ENCODE assay signal across 8 mouse cellular contexts in genomic region chr9:63757462-63757772, GRCm38 (mm10). TPM values are rescaled to one million over a fixed set of nuclear protein-coding genes. Genes with fewer than 3 reads are reported as not detected.
DNase-seq lines count a peak whose midpoint lies in the region; ATAC-seq and TF ChIP-seq lines count a peak whose summit lies in the region.

No protein-coding gene starts in this region.

- H3K9ac ChIP-seq in kidney, postnatal 0 days (ENCODE audit: low read depth, low read length) = peak overlapping the region; percentile 81
- H3K9ac ChIP-seq in hindbrain, embryonic 15.5 days = peak overlapping the region; percentile 64
- H3K9ac ChIP-seq in midbrain, postnatal 0 days (replicated peaks; ENCODE audit: low read length, poor library complexity, severe bottlenecking) = peak overlapping the region; percentile 58

- ATAC-seq in kidney, postnatal 0 days (replicated peaks; ENCODE audit: low FRiP score, low read depth) = no peak
- 0 out of 2 replicates have a peak, but pooled peaks have one; percentile 20 for ATAC-seq in hindbrain, embryonic 15.5 days (ENCODE audit: low FRiP score, low read depth)
- 0 out of 2 replicates have a peak, but pooled peaks have one; percentile 4 for ATAC-seq in midbrain, postnatal 0 days (ENCODE audit: low FRiP score)

- TF ChIP-seq CTCF in kidney, postnatal 0 days (IDR thresholded peaks at IDR 0.05; ENCODE audit: low read depth) = no peak
- no peak for TF ChIP-seq CTCF in brain, embryonic 14.5 days (IDR thresholded peaks at IDR 0.05; ENCODE audit: borderline replicate concordance, extremely low read depth, insufficient read depth, insufficient read length)
- no peak for TF ChIP-seq CTCF in midbrain, postnatal 0 days (IDR thresholded peaks at IDR 0.05)

- peaks cover 45% of the 10 kb centered on the region for H3K4me1 ChIP-seq in kidney, postnatal 0 days (replicated peaks; ENCODE audit: insufficient read depth, low read length)
- H3K4me1 ChIP-seq in hindbrain, embryonic 15.5 days (replicated peaks) = peaks cover 59% of the 10 kb centered on the region
- peaks cover 9% of the 10 kb centered on the region for H3K4me1 ChIP-seq in midbrain, postnatal 0 days (ENCODE audit: insufficient read depth, low read length)

- intact Hi-C loops in gastrocnemius, postnatal 36 days (cut with DNase I) = loop anchor here (2.0 kb wide), 1 partner anchor 93 kb away; no protein-coding TSS in a partner anchor
- intact Hi-C loops in left cerebral cortex, postnatal 14 days (cut with DNase I) = loop anchor here (5.0 kb wide), 1 partner anchor 100 kb away; no protein-coding TSS in a partner anchor

- TF ChIP-seq POLR2A in brain, embryonic 14.5 days (IDR thresholded peaks at IDR 0.05; ENCODE audit: borderline replicate concordance, extremely low read depth, insufficient read depth, insufficient read length, poor library complexity, severe bottlenecking) = no peak

- DNase-seq in kidney, postnatal 0 days (ENCODE audit: low spot score) = peak; percentile 59
- no peak for DNase-seq in kidney, adult 9 months
- DNase-seq in brain, embryonic 14.5 days (ENCODE audit: low read depth) = peak; percentile 54
- no peak for DNase-seq in midbrain, postnatal 0 days (ENCODE audit: low spot score)
- no peak for DNase-seq in urinary bladder, postnatal 4 days (ENCODE audit: low spot score in 2 of 2)
- DNase-seq in gastrocnemius, postnatal 36 days = no peak
- no peak for DNase-seq in left cerebral cortex, postnatal 14 days (ENCODE audit: low spot score in 2 of 2)

- peak overlapping the region; percentile 88 for H3K4me2 ChIP-seq in kidney, postnatal 0 days (ENCODE audit: low read length)
- peak overlapping the region; percentile 100 for H3K4me2 ChIP-seq in hindbrain, embryonic 15.5 days
- peak overlapping the region; percentile 99 for H3K4me2 ChIP-seq in midbrain, postnatal 0 days (ENCODE audit: low read depth, low read length, poor library complexity, severe bottlenecking)

- H3K9me3 ChIP-seq in kidney, postnatal 0 days (replicated peaks; ENCODE audit: low read length) = no peaks in the 10 kb centered on the region
- H3K9me3 ChIP-seq in hindbrain, embryonic 15.5 days = no peaks in the 10 kb centered on the region
- H3K9me3 ChIP-seq in midbrain, postnatal 0 days (ENCODE audit: low read length) = no peaks in the 10 kb centered on the region

- no peaks in the 10 kb centered on the region for H3K27me3 ChIP-seq in kidney, postnatal 0 days (ENCODE audit: insufficient read depth, low read length)
- H3K27me3 ChIP-seq in hindbrain, embryonic 15.5 days = 0 out of 2 replicates have a peak, but pooled peaks cover 2% of the 10 kb centered on the region
- no peaks in the 10 kb centered on the region for H3K27me3 ChIP-seq in midbrain, postnatal 0 days (ENCODE audit: insufficient read depth, low read length)

- peak overlapping the region; percentile 98 for H3K27ac ChIP-seq in kidney, postnatal 0 days
- H3K27ac ChIP-seq in hindbrain, embryonic 15.5 days (replicated peaks) = peak overlapping the region; percentile 81
- peak overlapping the region; percentile 78 for H3K27ac ChIP-seq in midbrain, postnatal 0 days (ENCODE audit: low read depth, low read length)

- peak overlapping the region; percentile 87 for H3K4me3 ChIP-seq in kidney, postnatal 0 days (replicated peaks; ENCODE audit: low read depth, low read length)
- peak overlapping the region; percentile 73 for H3K4me3 ChIP-seq in hindbrain, embryonic 15.5 days
- peak overlapping the region; percentile 69 for H3K4me3 ChIP-seq in midbrain, postnatal 0 days (ENCODE audit: low read depth, low read length)

- 0% methylated on average over 25 of the region's 26 CpGs for WGBS in kidney, postnatal 0 days
- under 1% methylated on average over 26 of the region's 26 CpGs for WGBS in hindbrain, embryonic 15.5 days
- WGBS in midbrain, postnatal 0 days = under 1% methylated on average over 18 of the region's 26 CpGs

- H3K36me3 ChIP-seq in kidney, postnatal 0 days (ENCODE audit: insufficient read depth, low read length) = no peaks in the 10 kb centered on the region
- H3K36me3 ChIP-seq in hindbrain, embryonic 15.5 days = no peaks in the 10 kb centered on the region
- H3K36me3 ChIP-seq in midbrain, postnatal 0 days (ENCODE audit: insufficient read depth, low read length) = no peaks in the 10 kb centered on the region

RNA-seq across cellular contexts. Expression of gene Smad3, which starts 0.4 kb away (rescaled TPM):
- polyA plus RNA-seq in kidney, postnatal 0 days (2015; fragmentation: Nextera tagmentation; extraction: Ambion mirVana) = 19.2 and 20.0 TPM in 2 replicates
- polyA plus RNA-seq in brain, embryonic 14.5 days (2012; rRNA removed) = 15.0 and 25.5 TPM in 2 replicates
- polyA plus RNA-seq in hindbrain, embryonic 15.5 days (2015; fragmentation: Nextera tagmentation; extraction: Ambion mirVana) = 9.6 and 10.6 TPM in 2 replicates
- 13.2 and 20.6 TPM in 2 replicates for total RNA-seq in midbrain, postnatal 0 days (2014; rRNA removed)
- 4.0 TPM in 2 replicates for polyA plus RNA-seq in midbrain, postnatal 0 days (2015; fragmentation: Nextera tagmentation; extraction: Ambion mirVana)
- 10 to 100 TPM; 46.3 to 56.9 TPM for total RNA-seq in gastrocnemius, postnatal 36 days (2021)
- 10 to 100 TPM; 36.9 to 38.3 TPM for total RNA-seq in left cerebral cortex, postnatal 14 days (2021)

Comparison
In these comparisons a context has a peak if more than half of its experiments do, and no peak if none do; other contexts are left out.
1. DNase-seq: peak in kidney, postnatal 0 days (single experiment) and brain, embryonic 14.5 days (single experiment); none in kidney, adult 9 months (single experiment), midbrain, postnatal 0 days (single experiment), urinary bladder, postnatal 4 days (0 of 2), gastrocnemius, postnatal 36 days (0 of 2) and left cerebral cortex, postnatal 14 days (0 of 2).
2. Peak in every context shown above with its lines, with median percentiles within 50 percentile points of each other: H3K27ac ChIP-seq, H3K4me2 ChIP-seq, H3K4me3 ChIP-seq and H3K9ac ChIP-seq.